ENCODE assay signal across 9 mouse cellular contexts in genomic region chr5:125244825-125245533, GRCm38 (mm10).
A peak's percentile ranks its signal among the peaks of the same experiment; 100 is the strongest.
DNase-seq lines count a peak whose midpoint lies in the region; ATAC-seq and TF ChIP-seq lines count a peak whose summit lies in the region.
"Had no signal": no experiment of that assay in that cellular context is flagged by ENCODE, and none has a peak within 500 bp of the region (broad histone marks: within the 10 kb centered on the region; RNA-seq: fewer than 3 reads in every experiment).

No protein-coding gene starts in this region.

- peak; percentile 22 for DNase-seq in lung, embryonic 14.5 days
- DNase-seq in lung, adult 2 months, result no peak
- peak; percentile 68 for DNase-seq in embryonic facial prominence, embryonic 11.5 days (ENCODE audit: low spot score)
- peak; percentile 66 for DNase-seq in retina, embryonic 14.5 days (ENCODE audit: low spot score)
- no peak for DNase-seq in ovary, postnatal 10 days (ENCODE audit: low spot score)
- DNase-seq in adrenal gland, postnatal 14 days, result no peak
- no peak for DNase-seq in heart, adult 9 months (ENCODE audit: low spot score in 2 of 2)

- peak; percentile 29; the same call in 1 of the 2 replicates for ATAC-seq in lung, embryonic 14.5 days (ENCODE audit: insufficient read depth)
- ATAC-seq in embryonic facial prominence, embryonic 11.5 days (replicated peaks; ENCODE audit: insufficient number of reproducible peaks, low FRiP score, low TSS enrichment, low read depth), result peak; percentile 36; the same call in 1 of the 2 replicates
- ATAC-seq in intestine, embryonic 15.5 days, result peak; percentile 65

- peaks cover 2% of the 10 kb centered on the region; the same call in 1 of the 2 replicates for H3K27me3 ChIP-seq in lung, embryonic 14.5 days (ENCODE audit: insufficient read depth, low read length)
- H3K27me3 ChIP-seq in embryonic facial prominence, embryonic 11.5 days (ENCODE audit: control insufficient read depth, insufficient read depth, low read length), result no peaks in the 10 kb centered on the region
- 0 out of 2 replicates have a peak, but pooled peaks cover 3% of the 10 kb centered on the region for H3K27me3 ChIP-seq in intestine, embryonic 15.5 days (replicated peaks)

- H3K36me3 ChIP-seq in lung, embryonic 14.5 days (ENCODE audit: insufficient read depth), result no peaks in the 10 kb centered on the region
- H3K36me3 ChIP-seq in embryonic facial prominence, embryonic 11.5 days (replicated peaks; ENCODE audit: control insufficient read depth, insufficient read depth, low read depth, low read length), result no peaks in the 10 kb centered on the region
- no peaks in the 10 kb centered on the region for H3K36me3 ChIP-seq in intestine, embryonic 15.5 days
- H3K36me3 ChIP-seq: liver, embryonic 15.5 days had no signal

- H3K4me2 ChIP-seq in lung, embryonic 14.5 days, result peak overlapping the region; percentile 59
- H3K4me2 ChIP-seq in embryonic facial prominence, embryonic 11.5 days (ENCODE audit: low read depth, low read length), result peak overlapping the region; percentile 64
- peak overlapping the region; percentile 61 for H3K4me2 ChIP-seq in intestine, embryonic 15.5 days (replicated peaks)

- 20% methylated on average over 13 of the region's 13 CpGs for WGBS in lung, embryonic 14.5 days
- 41% methylated on average over 13 of the region's 13 CpGs for WGBS in lung, adult 2 months
- WGBS in embryonic facial prominence, embryonic 11.5 days, result 4% methylated on average over 12 of the region's 13 CpGs
- WGBS in intestine, embryonic 15.5 days, result 16% methylated on average over 13 of the region's 13 CpGs

- H3K4me1 ChIP-seq in lung, embryonic 14.5 days (ENCODE audit: insufficient read depth), result peaks cover 7% of the 10 kb centered on the region; the same call in 1 of the 2 replicates
- H3K4me1 ChIP-seq in lung, adult 2 months (ENCODE audit: control insufficient read depth, insufficient read depth, low read length), result peaks cover 6% of the 10 kb centered on the region
- H3K4me1 ChIP-seq in embryonic facial prominence, embryonic 11.5 days (ENCODE audit: control insufficient read depth, insufficient read depth, low read length), result peaks cover 3% of the 10 kb centered on the region
- peaks cover 16% of the 10 kb centered on the region for H3K4me1 ChIP-seq in intestine, embryonic 15.5 days (replicated peaks)
- H3K4me1 ChIP-seq: liver, embryonic 15.5 days had no signal

- no peak overlapping the region for H3K27ac ChIP-seq in lung, embryonic 14.5 days (ENCODE audit: low read depth)
- H3K27ac ChIP-seq in embryonic facial prominence, embryonic 11.5 days (replicated peaks; ENCODE audit: low read depth, low read length), result peak overlapping the region; percentile 63
- peak overlapping the region; percentile 42 for H3K27ac ChIP-seq in intestine, embryonic 15.5 days
- H3K27ac ChIP-seq: liver, embryonic 15.5 days had no signal

- H3K9ac ChIP-seq in lung, embryonic 14.5 days, result peak overlapping the region; percentile 38; the same call in 1 of the 2 replicates
- H3K9ac ChIP-seq in embryonic facial prominence, embryonic 11.5 days (replicated peaks; ENCODE audit: low read length), result peak overlapping the region; percentile 62
- H3K9ac ChIP-seq in intestine, embryonic 15.5 days, result no peak overlapping the region; the same call in 1 of the 2 replicates
- H3K9ac ChIP-seq: liver, embryonic 15.5 days had no signal

- TF ChIP-seq POLR2A in lung, adult 2 months (IDR thresholded peaks at IDR 0.05; ENCODE audit: borderline replicate concordance, extremely low read depth, low read depth, low read length), result no peak

- no peak for TF ChIP-seq CTCF in lung, embryonic 14.5 days (IDR thresholded peaks at IDR 0.05; ENCODE audit: low read depth)
- TF ChIP-seq CTCF in lung, adult 2 months (IDR thresholded peaks at IDR 0.05; ENCODE audit: insufficient read depth, low read length), result no peak

- H3K9me3 ChIP-seq in lung, embryonic 14.5 days (ENCODE audit: low read depth, low read length), result no peaks in the 10 kb centered on the region
- H3K9me3 ChIP-seq in embryonic facial prominence, embryonic 11.5 days (replicated peaks; ENCODE audit: control insufficient read depth, low read length), result no peaks in the 10 kb centered on the region
- no peaks in the 10 kb centered on the region for H3K9me3 ChIP-seq in intestine, embryonic 15.5 days
- H3K9me3 ChIP-seq: liver, embryonic 15.5 days had no signal

- 0 out of 2 replicates have a peak overlapping the region, but pooled peaks have one; percentile 24 for H3K4me3 ChIP-seq in lung, embryonic 14.5 days (ENCODE audit: low read depth, low read length)
- H3K4me3 ChIP-seq in lung, adult 2 months (replicated peaks; ENCODE audit: extremely low read depth, low read depth, low read length), result no peak overlapping the region
- peak overlapping the region; percentile 26 for H3K4me3 ChIP-seq in embryonic facial prominence, embryonic 11.5 days (ENCODE audit: low read depth, low read length)
- H3K4me3 ChIP-seq in intestine, embryonic 15.5 days (replicated peaks), result peak overlapping the region; percentile 22; the same call in 1 of the 2 replicates
- H3K4me3 ChIP-seq: liver, embryonic 15.5 days had no signal

Comparison
In these comparisons a context has a peak if more than half of its experiments do, and no peak if none do; other contexts are left out.
1. DNase-seq: peak in lung, embryonic 14.5 days (single experiment), embryonic facial prominence, embryonic 11.5 days (single experiment) and retina, embryonic 14.5 days (single experiment); none in lung, adult 2 months (single experiment), ovary, postnatal 10 days (single experiment), adrenal gland, postnatal 14 days (single experiment) and heart, adult 9 months (0 of 2).
2. Peak in every context shown above with its lines, with median percentiles within 50 percentile points of each other: ATAC-seq and H3K4me2 ChIP-seq.